Mouse (Mus musculus): ENCODE results near the gene Stk32b. TPM values are rescaled to one million over a fixed set of nuclear protein-coding genes. Genes with fewer than 3 reads are reported as not detected.

Stk32b gene
- polyA plus RNA-seq, 1 experiment from 2014 or later = 1.3 TPM

- no peaks in the 10 kb centered on the region for H3K4me1 ChIP-seq (ENCODE audit: control insufficient read depth in 2 of 2, insufficient read depth in 2 of 2, low read length in 2 of 2)
- H3K27ac ChIP-seq (replicated peaks in 1 of 2; ENCODE audit: control insufficient read depth in 1 of 2, insufficient read depth in 1 of 2, low read depth in 2 of 2, low read length in 2 of 2) = no peak overlapping the region
- no peak overlapping the region for H3K4me2 ChIP-seq (ENCODE audit: low read length)
- ATAC-seq (ENCODE audit: insufficient number of reproducible peaks, insufficient read depth, low FRiP score, low read depth) = no peak
- H3K9ac ChIP-seq (ENCODE audit: low read length) = no peak overlapping the region
- no peak overlapping the region for H3K4me3 ChIP-seq (ENCODE audit: control insufficient read depth in 1 of 2, insufficient read depth in 1 of 2, low read depth in 1 of 2, low read length in 2 of 2)
- H3K36me3 ChIP-seq (ENCODE audit: control insufficient read depth, insufficient read depth, low read length) = no peaks in the 10 kb centered on the region
- no peaks in the 10 kb centered on the region for H3K9me3 ChIP-seq (ENCODE audit: control insufficient read depth, low read length)
- H3K27me3 ChIP-seq (ENCODE audit: control insufficient read depth, insufficient read depth, low read length) = no peaks in the 10 kb centered on the region
- 60% methylated on average over 6 of the region's 6 CpGs for WGBS
These were observed 159.6 kb downstream of the Stk32b start for GRCm38 (mm10) chr5:37557274-37557815.

GRCm38 (mm10) chr5:37554231-37554630 lies 162.7 kb downstream of the Stk32b start:
- 80% methylated on average over 4 of the region's 4 CpGs for WGBS
- no peaks in the 10 kb centered on the region for H3K4me1 ChIP-seq (ENCODE audit: control insufficient read depth in 2 of 2, insufficient read depth in 2 of 2, low read length in 2 of 2)
- no peak overlapping the region for H3K4me2 ChIP-seq (ENCODE audit: low read length)

DNA sequence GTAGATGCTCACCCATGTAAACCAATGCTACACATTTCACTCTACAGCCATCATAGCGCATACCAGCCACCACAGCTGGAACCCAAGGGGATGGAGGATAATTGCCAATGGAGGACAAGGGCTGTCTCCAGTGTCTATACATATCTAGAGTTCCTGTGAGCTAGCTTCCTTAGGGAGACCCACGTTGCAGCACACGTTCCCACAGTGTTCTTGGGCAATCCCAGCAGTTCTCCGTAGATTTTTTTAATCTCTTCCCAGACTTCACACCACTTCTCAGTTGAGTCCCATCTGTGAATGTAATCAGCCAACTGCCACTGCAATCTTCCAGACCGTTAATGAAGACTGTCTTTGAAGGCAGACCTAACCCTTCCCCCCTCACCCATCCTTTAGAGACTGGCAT lies 165.3 kb downstream of the Stk32b start:
- Histone ChIP-seq H3K27me3 (ENCODE audit: control insufficient read depth, insufficient read depth, low read length) (no peaks in the 10 kb centered on the region), H3K9me3 (ENCODE audit: control insufficient read depth, low read length) (no peaks in the 10 kb centered on the region), H3K4me1 (ENCODE audit: control insufficient read depth in 2 of 2, insufficient read depth in 2 of 2, low read length in 2 of 2) (no peaks in the 10 kb centered on the region), H3K27ac (replicated peaks in 1 of 2; ENCODE audit: control insufficient read depth in 1 of 2, insufficient read depth in 1 of 2, low read depth in 2 of 2, low read length in 2 of 2) (no peak overlapping the region), H3K36me3 (ENCODE audit: control insufficient read depth, insufficient read depth, low read length) (no peaks in the 10 kb centered on the region), H3K4me3 (ENCODE audit: control insufficient read depth in 1 of 2, insufficient read depth in 1 of 2, low read depth in 1 of 2, low read length in 2 of 2) (no peak overlapping the region), H3K9ac (ENCODE audit: low read length) (no peak overlapping the region), H3K4me2 (ENCODE audit: low read length) (no peak overlapping the region)
- 66% methylated on average over 5 of the region's 5 CpGs for WGBS
- no peak for ATAC-seq (ENCODE audit: insufficient number of reproducible peaks, insufficient read depth, low FRiP score, low read depth)

More at GRCm38 (mm10) chr5:37554231-37554630, 162.7 kb downstream of the Stk32b start:
- no peak for ATAC-seq (ENCODE audit: insufficient number of reproducible peaks, insufficient read depth, low FRiP score, low read depth)
- Histone ChIP-seq H3K4me3 (ENCODE audit: control insufficient read depth in 1 of 2, insufficient read depth in 1 of 2, low read depth in 1 of 2, low read length in 2 of 2) (no peak overlapping the region), H3K27ac (replicated peaks in 1 of 2; ENCODE audit: control insufficient read depth in 1 of 2, insufficient read depth in 1 of 2, low read depth in 2 of 2, low read length in 2 of 2) (no peak overlapping the region), H3K27me3 (ENCODE audit: control insufficient read depth, insufficient read depth, low read length) (no peaks in the 10 kb centered on the region), H3K9me3 (ENCODE audit: control insufficient read depth, low read length) (no peaks in the 10 kb centered on the region), H3K36me3 (ENCODE audit: control insufficient read depth, insufficient read depth, low read length) (no peaks in the 10 kb centered on the region), H3K9ac (ENCODE audit: low read length) (no peak overlapping the region)

DNA sequence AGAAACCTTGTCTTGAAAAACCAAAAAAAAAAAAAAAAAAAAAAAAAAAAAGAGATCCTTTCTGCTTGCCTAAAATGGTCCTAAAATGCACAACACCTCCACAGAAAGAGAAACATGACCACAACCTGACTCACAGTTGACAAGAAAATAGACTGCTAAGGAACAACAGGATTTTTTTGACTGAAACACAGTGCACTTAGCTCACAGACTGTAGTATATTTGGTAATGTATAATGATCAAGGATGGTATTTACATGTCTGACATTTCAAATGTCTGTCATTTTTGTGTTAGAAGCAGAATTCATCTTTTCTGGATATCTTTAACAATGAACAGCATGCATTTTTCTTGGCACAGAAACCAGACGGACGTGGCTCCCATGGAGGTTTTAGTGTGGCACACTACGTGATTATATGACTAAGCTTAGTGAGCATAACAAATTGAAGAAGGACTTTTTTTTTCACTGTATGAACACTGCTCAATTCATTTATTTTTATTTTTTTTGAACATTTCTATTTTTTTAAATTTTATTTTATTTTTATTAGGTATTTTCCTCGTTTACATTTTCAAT lies 181.2 kb downstream of the Stk32b start:
- no peak for ATAC-seq (ENCODE audit: insufficient number of reproducible peaks, insufficient read depth, low FRiP score, low read depth)
- Histone ChIP-seq H3K4me1 (ENCODE audit: control insufficient read depth in 2 of 2, insufficient read depth in 2 of 2, low read length in 2 of 2) (peaks cover 4 to 7% of the 10 kb centered on the region in 2 experiments), H3K36me3 (ENCODE audit: control insufficient read depth, insufficient read depth, low read length) (no peaks in the 10 kb centered on the region), H3K9me3 (ENCODE audit: control insufficient read depth, low read length) (no peaks in the 10 kb centered on the region), H3K27ac (replicated peaks in 1 of 2; ENCODE audit: control insufficient read depth in 1 of 2, insufficient read depth in 1 of 2, low read depth in 2 of 2, low read length in 2 of 2) (no peak overlapping the region), H3K9ac (ENCODE audit: low read length) (no peak overlapping the region), H3K4me2 (ENCODE audit: low read length) (no peak overlapping the region), H3K4me3 (ENCODE audit: control insufficient read depth in 1 of 2, insufficient read depth in 1 of 2, low read depth in 1 of 2, low read length in 2 of 2) (no peak overlapping the region), H3K27me3 (ENCODE audit: control insufficient read depth, insufficient read depth, low read length) (no peaks in the 10 kb centered on the region)
- WGBS = 79% methylated on average over 4 of the region's 4 CpGs

DNA sequence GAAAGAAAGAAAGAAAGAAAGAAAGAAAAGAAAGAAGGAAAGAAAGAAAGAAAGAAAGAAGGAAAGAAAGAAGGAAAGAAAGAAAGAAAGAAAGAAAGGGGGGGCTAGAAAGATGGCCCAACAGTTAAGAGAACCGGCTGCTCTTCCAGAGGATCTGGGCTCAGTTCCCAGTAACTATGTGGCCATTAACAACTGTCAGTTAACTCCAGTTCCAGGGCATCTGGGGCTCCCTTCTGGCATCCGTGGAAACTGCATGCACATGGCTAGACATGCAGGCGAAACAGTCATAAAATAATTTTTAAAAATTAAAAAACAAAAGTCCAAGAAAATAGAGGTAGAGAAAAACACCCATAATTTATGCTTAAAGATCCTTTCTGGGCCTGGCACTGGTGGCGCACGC lies 181.7 kb downstream of the Stk32b start:
- no peak for ATAC-seq (ENCODE audit: insufficient number of reproducible peaks, insufficient read depth, low FRiP score, low read depth)
- Histone ChIP-seq H3K27ac (replicated peaks in 1 of 2; ENCODE audit: control insufficient read depth in 1 of 2, insufficient read depth in 1 of 2, low read depth in 2 of 2, low read length in 2 of 2) (no peak overlapping the region), H3K27me3 (ENCODE audit: control insufficient read depth, insufficient read depth, low read length) (no peaks in the 10 kb centered on the region), H3K4me2 (ENCODE audit: low read length) (no peak overlapping the region), H3K9me3 (ENCODE audit: control insufficient read depth, low read length) (no peaks in the 10 kb centered on the region), H3K4me3 (ENCODE audit: control insufficient read depth in 1 of 2, insufficient read depth in 1 of 2, low read depth in 1 of 2, low read length in 2 of 2) (no peak overlapping the region), H3K36me3 (ENCODE audit: control insufficient read depth, insufficient read depth, low read length) (no peaks in the 10 kb centered on the region), H3K4me1 (ENCODE audit: control insufficient read depth in 2 of 2, insufficient read depth in 2 of 2, low read length in 2 of 2) (peaks cover 4 to 7% of the 10 kb centered on the region in 2 experiments), H3K9ac (ENCODE audit: low read length) (no peak overlapping the region)
- WGBS = 88% methylated on average over 5 of the region's 5 CpGs

DNA sequence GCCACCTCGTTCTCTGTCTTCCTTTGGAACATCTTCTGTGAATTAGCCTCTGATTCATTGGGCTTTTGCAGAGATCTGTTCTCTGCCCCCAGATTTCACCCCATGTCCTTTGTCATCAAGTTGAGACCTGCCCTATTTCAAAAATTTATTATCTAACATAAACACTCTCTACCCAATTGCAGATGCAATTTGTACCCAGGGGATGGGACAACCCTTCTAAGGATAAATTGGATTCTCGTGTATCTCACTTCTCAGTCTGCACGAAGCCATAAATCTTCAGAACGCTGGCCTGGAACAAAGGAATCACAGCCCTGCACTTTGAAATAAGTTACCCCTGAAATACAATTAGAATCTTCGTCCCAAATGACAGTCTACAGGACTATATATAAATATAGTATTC lies 191.6 kb downstream of the Stk32b start:
- H3K9ac ChIP-seq (ENCODE audit: low read length) = no peak overlapping the region
- H3K4me3 ChIP-seq (ENCODE audit: control insufficient read depth in 1 of 2, insufficient read depth in 1 of 2, low read depth in 1 of 2, low read length in 2 of 2) = no peak overlapping the region
- H3K27me3 ChIP-seq (ENCODE audit: control insufficient read depth, insufficient read depth, low read length) = no peaks in the 10 kb centered on the region
- no peaks in the 10 kb centered on the region for H3K36me3 ChIP-seq (ENCODE audit: control insufficient read depth, insufficient read depth, low read length)
- 80% methylated on average over 5 of the region's 5 CpGs for WGBS
- no peak overlapping the region for H3K27ac ChIP-seq (replicated peaks in 1 of 2; ENCODE audit: control insufficient read depth in 1 of 2, insufficient read depth in 1 of 2, low read depth in 2 of 2, low read length in 2 of 2)
- H3K4me2 ChIP-seq (ENCODE audit: low read length) = no peak overlapping the region
- ATAC-seq (ENCODE audit: insufficient number of reproducible peaks, insufficient read depth, low FRiP score, low read depth) = no peak
- H3K4me1 ChIP-seq (ENCODE audit: control insufficient read depth in 2 of 2, insufficient read depth in 2 of 2, low read length in 2 of 2) = peaks cover 0 to 2% of the 10 kb centered on the region in 2 experiments; a peak in 2 of 4 replicates
- H3K9me3 ChIP-seq (ENCODE audit: control insufficient read depth, low read length) = no peaks in the 10 kb centered on the region

- Histone ChIP-seq H3K27ac (replicated peaks in 1 of 2; ENCODE audit: control insufficient read depth in 1 of 2, insufficient read depth in 1 of 2, low read depth in 2 of 2, low read length in 2 of 2) (no peak overlapping the region), H3K36me3 (ENCODE audit: control insufficient read depth, insufficient read depth, low read length) (no peaks in the 10 kb centered on the region), H3K4me3 (ENCODE audit: control insufficient read depth in 1 of 2, insufficient read depth in 1 of 2, low read depth in 1 of 2, low read length in 2 of 2) (no peak overlapping the region), H3K4me2 (ENCODE audit: low read length) (no peak overlapping the region), H3K27me3 (ENCODE audit: control insufficient read depth, insufficient read depth, low read length) (no peaks in the 10 kb centered on the region), H3K4me1 (ENCODE audit: control insufficient read depth in 2 of 2, insufficient read depth in 2 of 2, low read length in 2 of 2) (peaks cover 0 to 2% of the 10 kb centered on the region in 2 experiments; a peak in 2 of 4 replicates), H3K9ac (ENCODE audit: low read length) (no peak overlapping the region), H3K9me3 (ENCODE audit: control insufficient read depth, low read length) (no peaks in the 10 kb centered on the region)
- WGBS = 25% methylated on average over 3 of the region's 3 CpGs
- no peak for ATAC-seq (ENCODE audit: insufficient number of reproducible peaks, insufficient read depth, low FRiP score, low read depth)
These were observed 196.5 kb downstream of the Stk32b start for GRCm38 (mm10) chr5:37520441-37520840.

DNA sequence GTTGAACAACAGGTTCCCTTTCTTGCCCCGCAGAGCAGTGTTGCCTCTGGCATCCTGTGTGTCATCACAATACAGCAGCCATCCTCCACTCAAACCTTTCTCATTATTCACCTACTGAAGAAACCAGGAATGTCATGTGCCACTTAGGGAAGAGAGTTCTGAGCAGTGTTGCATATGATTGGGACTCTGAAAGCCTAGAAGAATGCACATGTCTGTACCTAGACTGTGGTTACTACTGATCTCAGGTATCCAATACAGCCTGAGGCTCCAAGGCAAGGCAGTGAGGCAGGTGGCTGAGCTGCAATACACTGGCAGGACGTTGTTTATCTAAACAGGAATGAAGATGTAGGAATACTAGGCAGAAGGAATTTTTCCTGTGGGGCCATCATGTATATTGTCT lies 204.5 kb downstream of the Stk32b start:
- 51% methylated on average over 2 of the region's 2 CpGs for WGBS
- no peaks in the 10 kb centered on the region for H3K9me3 ChIP-seq (ENCODE audit: control insufficient read depth, low read length)
- H3K4me1 ChIP-seq (ENCODE audit: control insufficient read depth in 2 of 2, insufficient read depth in 2 of 2, low read length in 2 of 2) = peaks cover 24 to 34% of the 10 kb centered on the region in 2 experiments
- no peak for ATAC-seq (ENCODE audit: insufficient number of reproducible peaks, insufficient read depth, low FRiP score, low read depth)
- H3K36me3 ChIP-seq (ENCODE audit: control insufficient read depth, insufficient read depth, low read length) = no peaks in the 10 kb centered on the region
- H3K27me3 ChIP-seq (ENCODE audit: control insufficient read depth, insufficient read depth, low read length) = no peaks in the 10 kb centered on the region
- H3K9ac ChIP-seq (ENCODE audit: low read length) = no peak overlapping the region
- H3K27ac ChIP-seq (replicated peaks in 1 of 2; ENCODE audit: control insufficient read depth in 1 of 2, insufficient read depth in 1 of 2, low read depth in 2 of 2, low read length in 2 of 2) = no peak overlapping the region
- H3K4me2 ChIP-seq (ENCODE audit: low read length) = no peak overlapping the region
- H3K4me3 ChIP-seq (ENCODE audit: control insufficient read depth in 1 of 2, insufficient read depth in 1 of 2, low read depth in 1 of 2, low read length in 2 of 2) = no peak overlapping the region

All from heart, embryonic 14.5 days (tissue).